Mouse (Mus musculus): ENCODE data around the gene Slc1a7. TPM values are rescaled to one million over a fixed set of nuclear protein-coding genes. Genes with fewer than 3 reads are reported as not detected.

Gene Slc1a7
- polyA plus RNA-seq, 1 experiment from 2014 or later: not detected

DNA sequence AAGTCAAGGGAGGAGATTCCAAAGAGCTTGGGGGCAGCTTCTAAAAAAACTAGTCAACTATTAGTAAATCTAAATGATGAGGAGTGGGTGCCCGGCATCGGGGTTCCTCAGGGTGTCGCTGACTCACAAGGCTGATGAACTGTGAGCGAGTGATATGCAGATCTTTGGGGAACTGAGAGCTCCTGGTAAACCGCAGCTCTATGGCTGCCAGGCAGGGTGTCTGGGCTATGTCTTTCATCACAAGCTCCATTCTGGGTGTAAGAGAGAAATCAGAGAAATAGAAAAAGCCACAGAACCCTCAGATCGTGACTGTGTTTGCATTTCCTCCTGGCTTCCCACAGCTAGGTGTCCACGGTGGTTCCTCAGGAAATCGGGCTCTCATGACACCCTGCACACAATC, 20.8 kb downstream of the Slc1a7 start:
- no peak overlapping the region for H3K4me2 ChIP-seq (ENCODE audit: low read depth, low read length)
- H3K27me3 ChIP-seq (ENCODE audit: insufficient read depth, low read length): no peaks in the 10 kb centered on the region
- no peak overlapping the region for H3K27ac ChIP-seq (ENCODE audit: low read depth)
- no peaks in the 10 kb centered on the region for H3K4me1 ChIP-seq (ENCODE audit: insufficient read depth)
- 17% methylated on average over 8 of the region's 8 CpGs for WGBS (ENCODE audit: insufficient replicate concordance)
- H3K4me3 ChIP-seq (ENCODE audit: low read depth, low read length): no peak overlapping the region
- TF ChIP-seq CTCF (IDR thresholded peaks at IDR 0.05; ENCODE audit: low read depth) (peak; percentile 29), EP300 (IDR thresholded peaks at IDR 0.05; ENCODE audit: low read depth) (no peak)
- ATAC-seq: no peak
- no peaks in the 10 kb centered on the region for H3K9me3 ChIP-seq (ENCODE audit: low read length)
- no peak overlapping the region for H3K9ac ChIP-seq (replicated peaks)
- peak; percentile 42 for DNase-seq
- H3K36me3 ChIP-seq (replicated peaks; ENCODE audit: insufficient read depth, low read length): no peaks in the 10 kb centered on the region

DNA sequence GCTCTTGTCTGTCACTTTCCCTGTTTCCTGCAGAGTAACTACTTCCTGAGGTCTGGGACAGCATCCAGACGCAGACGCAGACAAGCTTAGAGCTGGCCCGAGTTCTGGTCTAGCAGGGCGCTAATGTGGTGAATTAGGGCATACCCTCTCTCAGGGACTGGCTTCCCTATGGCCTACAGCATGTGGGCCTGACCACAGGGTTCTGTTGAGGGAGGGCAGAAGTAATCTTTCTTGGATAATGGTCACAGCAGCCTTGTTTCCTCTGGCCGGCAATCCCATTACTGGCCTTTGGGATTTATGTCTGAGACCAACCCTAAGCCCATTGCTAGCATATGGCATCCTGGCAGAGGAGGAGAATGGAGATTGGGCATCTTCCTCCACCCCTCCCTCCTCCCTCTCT, 22.7 kb downstream of the Slc1a7 start:
- TF ChIP-seq EP300 (IDR thresholded peaks at IDR 0.05; ENCODE audit: low read depth) (no peak), CTCF (IDR thresholded peaks at IDR 0.05; ENCODE audit: low read depth) (no peak)
- H3K36me3 ChIP-seq (replicated peaks; ENCODE audit: insufficient read depth, low read length): no peaks in the 10 kb centered on the region
- H3K27ac ChIP-seq (ENCODE audit: low read depth): no peak overlapping the region
- no peaks in the 10 kb centered on the region for H3K4me1 ChIP-seq (ENCODE audit: insufficient read depth)
- DNase-seq: no peak
- no peaks in the 10 kb centered on the region for H3K9me3 ChIP-seq (ENCODE audit: low read length)
- WGBS (ENCODE audit: insufficient replicate concordance): 70% methylated on average over 5 of the region's 5 CpGs
- no peak for ATAC-seq
- no peak overlapping the region for H3K4me2 ChIP-seq (ENCODE audit: low read depth, low read length)
- no peaks in the 10 kb centered on the region for H3K27me3 ChIP-seq (ENCODE audit: insufficient read depth, low read length)
- H3K9ac ChIP-seq (replicated peaks): no peak overlapping the region
- H3K4me3 ChIP-seq (ENCODE audit: low read depth, low read length): no peak overlapping the region

GRCm38 (mm10) chr4:107991879-107992278, 23.7 kb downstream of the Slc1a7 start:
- H3K4me1 ChIP-seq (ENCODE audit: insufficient read depth): no peaks in the 10 kb centered on the region
- no peak for ATAC-seq
- no peaks in the 10 kb centered on the region for H3K36me3 ChIP-seq (replicated peaks; ENCODE audit: insufficient read depth, low read length)
- TF ChIP-seq EP300 (IDR thresholded peaks at IDR 0.05; ENCODE audit: low read depth) (no peak), CTCF (IDR thresholded peaks at IDR 0.05; ENCODE audit: low read depth) (no peak)
- H3K9ac ChIP-seq (replicated peaks): no peak overlapping the region
- no peak overlapping the region for H3K27ac ChIP-seq (ENCODE audit: low read depth)
- no peaks in the 10 kb centered on the region for H3K27me3 ChIP-seq (ENCODE audit: insufficient read depth, low read length)
- no peak overlapping the region for H3K4me3 ChIP-seq (ENCODE audit: low read depth, low read length)
- H3K4me2 ChIP-seq (ENCODE audit: low read depth, low read length): no peak overlapping the region
- WGBS (ENCODE audit: insufficient replicate concordance): 63% methylated on average over 6 of the region's 6 CpGs
- no peak for DNase-seq
- H3K9me3 ChIP-seq (ENCODE audit: low read length): no peaks in the 10 kb centered on the region

DNA sequence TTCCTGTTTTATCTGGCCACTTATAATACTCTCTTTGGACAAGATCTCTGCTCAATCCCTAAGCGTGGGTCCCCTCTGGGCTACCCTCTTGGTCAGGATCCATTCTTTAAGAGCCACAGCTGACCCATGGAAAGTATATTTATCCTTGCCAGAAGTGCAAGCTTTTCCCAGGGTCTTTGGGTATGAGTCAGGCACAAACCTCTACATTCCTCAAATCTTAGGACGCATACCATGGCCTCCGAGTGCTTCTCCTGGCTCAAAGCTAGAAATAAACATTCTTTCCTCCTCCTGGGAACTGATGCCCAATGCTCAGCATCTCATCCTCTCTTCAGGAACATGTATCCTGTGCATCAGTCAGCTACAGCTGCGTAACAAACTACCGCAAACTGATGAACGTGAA, 26.9 kb downstream of the Slc1a7 start:
- Histone ChIP-seq H3K36me3 (replicated peaks; ENCODE audit: insufficient read depth, low read length) (no peaks in the 10 kb centered on the region), H3K27ac (ENCODE audit: low read depth) (no peak overlapping the region), H3K27me3 (ENCODE audit: insufficient read depth, low read length) (no peaks in the 10 kb centered on the region), H3K4me1 (ENCODE audit: insufficient read depth) (no peaks in the 10 kb centered on the region), H3K4me3 (ENCODE audit: low read depth, low read length) (no peak overlapping the region), H3K9me3 (ENCODE audit: low read length) (no peaks in the 10 kb centered on the region), H3K9ac (replicated peaks) (no peak overlapping the region), H3K4me2 (ENCODE audit: low read depth, low read length) (no peak overlapping the region)
- DNase-seq: no peak
- no peak for ATAC-seq
- no peak for TF ChIP-seq EP300 (IDR thresholded peaks at IDR 0.05; ENCODE audit: low read depth)
- no peak for TF ChIP-seq CTCF (IDR thresholded peaks at IDR 0.05; ENCODE audit: low read depth)
- WGBS (ENCODE audit: insufficient replicate concordance): 84% methylated on average over 6 of the region's 6 CpGs

GRCm38 (mm10) chr4:107995727-107996126, 27.6 kb downstream of the Slc1a7 start:
- Histone ChIP-seq H3K9ac (replicated peaks) (no peak overlapping the region), H3K27ac (ENCODE audit: low read depth) (no peak overlapping the region), H3K4me1 (ENCODE audit: insufficient read depth) (no peaks in the 10 kb centered on the region), H3K4me3 (ENCODE audit: low read depth, low read length) (no peak overlapping the region), H3K36me3 (replicated peaks; ENCODE audit: insufficient read depth, low read length) (no peaks in the 10 kb centered on the region), H3K27me3 (ENCODE audit: insufficient read depth, low read length) (no peaks in the 10 kb centered on the region), H3K9me3 (ENCODE audit: low read length) (no peaks in the 10 kb centered on the region), H3K4me2 (ENCODE audit: low read depth, low read length) (no peak overlapping the region)
- DNase-seq (no peak), ATAC-seq (no peak)
- WGBS (ENCODE audit: insufficient replicate concordance): 78% methylated on average over 6 of the region's 6 CpGs
- TF ChIP-seq CTCF (IDR thresholded peaks at IDR 0.05; ENCODE audit: low read depth): no peak
- TF ChIP-seq EP300 (IDR thresholded peaks at IDR 0.05; ENCODE audit: low read depth): no peak

GRCm38 (mm10) chr4:107996418-107996986, 28.4 kb downstream of the Slc1a7 start:
- ATAC-seq (no peak), DNase-seq (no peak)
- Histone ChIP-seq H3K4me2 (ENCODE audit: low read depth, low read length) (no peak overlapping the region), H3K27me3 (ENCODE audit: insufficient read depth, low read length) (no peaks in the 10 kb centered on the region), H3K36me3 (replicated peaks; ENCODE audit: insufficient read depth, low read length) (no peaks in the 10 kb centered on the region), H3K4me1 (ENCODE audit: insufficient read depth) (no peaks in the 10 kb centered on the region), H3K9me3 (ENCODE audit: low read length) (no peaks in the 10 kb centered on the region), H3K9ac (replicated peaks) (no peak overlapping the region), H3K27ac (ENCODE audit: low read depth) (no peak overlapping the region), H3K4me3 (ENCODE audit: low read depth, low read length) (no peak overlapping the region)
- TF ChIP-seq EP300 (IDR thresholded peaks at IDR 0.05; ENCODE audit: low read depth) (no peak), CTCF (IDR thresholded peaks at IDR 0.05; ENCODE audit: low read depth) (no peak)
- 91% methylated on average over 9 of the region's 9 CpGs for WGBS (ENCODE audit: insufficient replicate concordance)
